Comparison of ENCODE assay signal across 19 mouse cellular contexts in the genomic region with DNA sequence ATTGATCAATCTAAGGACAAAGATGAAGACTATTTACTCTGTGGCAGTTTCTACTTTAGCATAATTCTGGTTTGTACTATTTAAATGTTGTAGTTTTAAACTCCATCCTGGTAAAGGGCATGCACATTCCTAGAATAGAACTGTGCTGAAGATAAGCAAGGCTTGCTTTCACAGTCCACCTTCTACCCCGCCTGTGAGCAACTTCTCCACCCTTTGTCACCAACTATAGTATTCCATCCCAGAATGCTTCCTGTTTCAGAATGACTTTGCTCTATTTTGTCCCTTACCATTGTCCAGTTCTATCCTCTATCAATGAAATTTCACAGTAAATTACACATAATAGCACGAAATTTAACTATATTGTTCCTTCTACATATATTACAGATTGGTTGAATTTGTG. TPM values are rescaled to one million over a fixed set of nuclear protein-coding genes. Genes with fewer than 3 reads are reported as not detected.
DNase-seq lines count a peak whose midpoint lies in the region; ATAC-seq and TF ChIP-seq lines count a peak whose summit lies in the region.
"Had no signal": no experiment of that assay in that cellular context is flagged by ENCODE, and none has a peak within 500 bp of the region (broad histone marks: within the 10 kb centered on the region; RNA-seq: fewer than 3 reads in every experiment).

No protein-coding gene starts in this region.

- no peak overlapping the region for H3K4me2 ChIP-seq in heart, embryonic 16.5 days (ENCODE audit: low read depth, low read length)
- H3K4me2 ChIP-seq in liver, postnatal 0 days (ENCODE audit: low read depth, low read length) = no peak overlapping the region
- H3K4me2 ChIP-seq in liver, embryonic 11.5 days = no peak overlapping the region
- H3K4me2 ChIP-seq in midbrain, postnatal 0 days (ENCODE audit: low read depth, low read length, poor library complexity, severe bottlenecking) = no peak overlapping the region
- H3K4me2 ChIP-seq: forebrain, embryonic 13.5 days; hindbrain, embryonic 15.5 days had no signal

- TF ChIP-seq POLR2A in heart, adult 2 months (IDR thresholded peaks at IDR 0.05; ENCODE audit: insufficient read depth, low read depth, low read length) = no peak

- H3K9me3 ChIP-seq in heart, embryonic 10.5 days = no peaks in the 10 kb centered on the region
- no peaks in the 10 kb centered on the region for H3K9me3 ChIP-seq in heart, embryonic 16.5 days (replicated peaks; ENCODE audit: control insufficient read depth, low read length)
- no peaks in the 10 kb centered on the region for H3K9me3 ChIP-seq in liver, postnatal 0 days (ENCODE audit: low read length)
- no peaks in the 10 kb centered on the region for H3K9me3 ChIP-seq in liver, embryonic 11.5 days (ENCODE audit: control insufficient read depth, low read length)
- H3K9me3 ChIP-seq in midbrain, postnatal 0 days (ENCODE audit: low read length) = no peaks in the 10 kb centered on the region
- H3K9me3 ChIP-seq: embryonic facial prominence, embryonic 10.5 days; forebrain, embryonic 13.5 days; hindbrain, embryonic 15.5 days had no signal

- no peaks in the 10 kb centered on the region for H3K4me1 ChIP-seq in heart, embryonic 10.5 days
- H3K4me1 ChIP-seq in heart, embryonic 16.5 days (ENCODE audit: control insufficient read depth, insufficient read depth, low read length) = no peaks in the 10 kb centered on the region
- no peaks in the 10 kb centered on the region for H3K4me1 ChIP-seq in heart, adult 2 months (ENCODE audit: control insufficient read depth, insufficient read depth, low read length)
- H3K4me1 ChIP-seq in liver, postnatal 0 days (ENCODE audit: insufficient read depth) = no peaks in the 10 kb centered on the region
- H3K4me1 ChIP-seq in liver, embryonic 11.5 days (replicated peaks; ENCODE audit: control insufficient read depth, insufficient read depth, low read length) = no peaks in the 10 kb centered on the region
- H3K4me1 ChIP-seq in midbrain, postnatal 0 days (ENCODE audit: insufficient read depth, low read length) = no peaks in the 10 kb centered on the region
- H3K4me1 ChIP-seq: embryonic facial prominence, embryonic 10.5 days; forebrain, embryonic 13.5 days; hindbrain, embryonic 15.5 days had no signal

- no peak overlapping the region for H3K4me3 ChIP-seq in heart, embryonic 10.5 days
- H3K4me3 ChIP-seq in heart, embryonic 16.5 days (ENCODE audit: low read length) = no peak overlapping the region
- no peak overlapping the region for H3K4me3 ChIP-seq in heart, adult 2 months
- H3K4me3 ChIP-seq in liver, postnatal 0 days (ENCODE audit: low read depth, low read length) = no peak overlapping the region
- no peak overlapping the region for H3K4me3 ChIP-seq in liver, embryonic 11.5 days (ENCODE audit: low read depth, low read length)
- no peak overlapping the region for H3K4me3 ChIP-seq in midbrain, postnatal 0 days (ENCODE audit: low read depth, low read length)
- H3K4me3 ChIP-seq: embryonic facial prominence, embryonic 10.5 days; forebrain, embryonic 13.5 days; hindbrain, embryonic 15.5 days had no signal

- 40% methylated on average over 2 of the region's 2 CpGs for WGBS in heart, embryonic 10.5 days
- 46% methylated on average over 2 of the region's 2 CpGs for WGBS in heart, embryonic 16.5 days
- 34% methylated on average over 2 of the region's 2 CpGs for WGBS in heart, adult 2 months
- WGBS in liver, postnatal 0 days (ENCODE audit: insufficient replicate concordance) = 49% methylated on average over 2 of the region's 2 CpGs
- WGBS in liver, embryonic 11.5 days = 40% methylated on average over 2 of the region's 2 CpGs
- 74% methylated on average over 2 of the region's 2 CpGs for WGBS in midbrain, postnatal 0 days

- TF ChIP-seq EP300 in heart, adult 2 months (IDR thresholded peaks at IDR 0.05; ENCODE audit: insufficient read depth, low read depth, low read length) = no peak
- no peak for TF ChIP-seq EP300 in liver, postnatal 0 days (IDR thresholded peaks at IDR 0.05; ENCODE audit: low read depth)

- DNase-seq in heart, embryonic 10.5 days (ENCODE audit: low spot score) = no peak
- DNase-seq in heart, adult 9 months (ENCODE audit: low spot score in 2 of 2) = no peak
- DNase-seq in heart, adult 2 months = no peak
- DNase-seq in liver, postnatal 0 days = no peak
- no peak for DNase-seq in liver, embryonic 11.5 days (ENCODE audit: low spot score)
- no peak for DNase-seq in midbrain, postnatal 0 days (ENCODE audit: low spot score)
- DNase-seq: adrenal gland, adult 2 months; adrenal gland, postnatal 25 days; cerebellum, adult 2 months; cerebellum, postnatal 10 days; forebrain, postnatal 0 days; gastrocnemius, postnatal 36 days; heart, adult 11 months; heart, postnatal 10 days had no signal

- no peak for TF ChIP-seq CTCF in heart, adult 2 months (IDR thresholded peaks at IDR 0.05)
- TF ChIP-seq CTCF in liver, postnatal 0 days (IDR thresholded peaks at IDR 0.05; ENCODE audit: low read depth) = no peak
- no peak for TF ChIP-seq CTCF in midbrain, postnatal 0 days (IDR thresholded peaks at IDR 0.05)

- H3K9ac ChIP-seq in heart, embryonic 16.5 days (ENCODE audit: low read length) = no peak overlapping the region
- no peak overlapping the region for H3K9ac ChIP-seq in heart, adult 2 months (ENCODE audit: low read depth, low read length)
- no peak overlapping the region for H3K9ac ChIP-seq in liver, postnatal 0 days (replicated peaks)
- no peak overlapping the region for H3K9ac ChIP-seq in liver, embryonic 11.5 days (ENCODE audit: low read depth, low read length)
- H3K9ac ChIP-seq in midbrain, postnatal 0 days (replicated peaks; ENCODE audit: low read length, poor library complexity, severe bottlenecking) = no peak overlapping the region
- H3K9ac ChIP-seq: forebrain, embryonic 13.5 days; forebrain, postnatal 0 days; hindbrain, embryonic 15.5 days had no signal

- no peaks in the 10 kb centered on the region for H3K27me3 ChIP-seq in heart, embryonic 10.5 days (ENCODE audit: insufficient read depth, poor library complexity, severe bottlenecking)
- no peaks in the 10 kb centered on the region for H3K27me3 ChIP-seq in heart, embryonic 16.5 days (ENCODE audit: control insufficient read depth, insufficient read depth, low read length)
- H3K27me3 ChIP-seq in heart, adult 2 months (ENCODE audit: control insufficient read depth, insufficient read depth, low read length) = no peaks in the 10 kb centered on the region
- no peaks in the 10 kb centered on the region for H3K27me3 ChIP-seq in liver, postnatal 0 days (ENCODE audit: insufficient read depth, low read length)
- H3K27me3 ChIP-seq in liver, embryonic 11.5 days (replicated peaks; ENCODE audit: control insufficient read depth, insufficient read depth, low read length) = no peaks in the 10 kb centered on the region
- no peaks in the 10 kb centered on the region for H3K27me3 ChIP-seq in midbrain, postnatal 0 days (ENCODE audit: insufficient read depth, low read length)
- H3K27me3 ChIP-seq: forebrain, embryonic 13.5 days; hindbrain, embryonic 15.5 days had no signal

- peak; percentile 55; the same call in 1 of the 2 replicates for ATAC-seq in heart, embryonic 16.5 days (replicated peaks; ENCODE audit: extremely low read depth, insufficient read depth, low FRiP score)
- ATAC-seq in liver, postnatal 0 days = peak; percentile 40; the same call in 1 of the 2 replicates
- ATAC-seq in liver, embryonic 11.5 days (replicated peaks; ENCODE audit: low FRiP score) = no peak
- no peak for ATAC-seq in midbrain, postnatal 0 days (ENCODE audit: low FRiP score)
- ATAC-seq: forebrain, embryonic 13.5 days; forebrain, postnatal 0 days; intestine, embryonic 16.5 days had no signal

- no peaks in the 10 kb centered on the region for H3K79me2 ChIP-seq in heart, adult 2 months (replicated peaks; ENCODE audit: control insufficient read depth, insufficient read depth, low read length)

- H3K36me3 ChIP-seq in heart, embryonic 10.5 days = no peaks in the 10 kb centered on the region
- no peaks in the 10 kb centered on the region for H3K36me3 ChIP-seq in heart, embryonic 16.5 days (ENCODE audit: control insufficient read depth, insufficient read depth)
- peaks cover 1% of the 10 kb centered on the region; the same call in 1 of the 2 replicates for H3K36me3 ChIP-seq in heart, adult 2 months (ENCODE audit: control insufficient read depth, insufficient read depth, low read length)
- no peaks in the 10 kb centered on the region for H3K36me3 ChIP-seq in liver, postnatal 0 days (replicated peaks; ENCODE audit: insufficient read depth, low read length)
- no peaks in the 10 kb centered on the region for H3K36me3 ChIP-seq in liver, embryonic 11.5 days (ENCODE audit: control insufficient read depth, insufficient read depth, low read length)
- H3K36me3 ChIP-seq in midbrain, postnatal 0 days (ENCODE audit: insufficient read depth, low read length) = no peaks in the 10 kb centered on the region
- H3K36me3 ChIP-seq: embryonic facial prominence, embryonic 10.5 days; hindbrain, embryonic 15.5 days had no signal

- H3K27ac ChIP-seq in heart, embryonic 10.5 days = peak overlapping the region; percentile 22; the same call in 1 of the 2 replicates
- H3K27ac ChIP-seq in heart, embryonic 16.5 days (ENCODE audit: low read length) = no peak overlapping the region
- no peak overlapping the region for H3K27ac ChIP-seq in heart, adult 2 months
- H3K27ac ChIP-seq in liver, postnatal 0 days (ENCODE audit: low read depth) = no peak overlapping the region
- no peak overlapping the region for H3K27ac ChIP-seq in liver, embryonic 11.5 days (ENCODE audit: low read depth, low read length)
- H3K27ac ChIP-seq in midbrain, postnatal 0 days (ENCODE audit: low read depth, low read length) = no peak overlapping the region
- H3K27ac ChIP-seq: embryonic facial prominence, embryonic 10.5 days; forebrain, embryonic 13.5 days; hindbrain, embryonic 15.5 days had no signal

- intact Hi-C loops in heart, adult 2 months (cut with DNase I) = no loop called here

RNA-seq across cellular contexts. Expression of a gene that starts 8.1 kb away (rescaled TPM):
- polyA plus RNA-seq in heart, embryonic 10.5 days (2016; fragmentation: Nextera tagmentation; extraction: Ambion mirVana) = 1.5 and 4.7 TPM in 2 replicates
- 24.9 and 30.0 TPM in 2 replicates for polyA plus RNA-seq in heart, embryonic 16.5 days (2015; fragmentation: Nextera tagmentation; extraction: Ambion mirVana)
- total RNA-seq in heart, adult 2 months (2021) = 100 to 1,000 TPM in 1 of 2 experiments, 10 to 100 TPM in 1; 98.3 to 112 TPM
- 27.6 and 63.7 TPM in 2 replicates for polyA plus RNA-seq in heart, adult 2 months (2012; rRNA removed)
- 118 and 119 TPM in 2 replicates for polyA plus RNA-seq in liver, postnatal 0 days (2015; fragmentation: Nextera tagmentation; extraction: Ambion mirVana)
- polyA plus RNA-seq in liver, embryonic 11.5 days (2014; fragmentation: Nextera tagmentation; extraction: Ambion mirVana) = 3.7 and 5.2 TPM in 2 replicates
- 22.0 and 27.8 TPM in 2 replicates for total RNA-seq in midbrain, postnatal 0 days (2014; rRNA removed)
- polyA plus RNA-seq in midbrain, postnatal 0 days (2015; fragmentation: Nextera tagmentation; extraction: Ambion mirVana) = 20.8 and 23.8 TPM in 2 replicates

Comparison
In these comparisons a context has a peak if more than half of its experiments do, and no peak if none do; other contexts are left out.
1. ATAC-seq: peak in heart, embryonic 16.5 days (single experiment) and liver, postnatal 0 days (single experiment); none in liver, embryonic 11.5 days (single experiment) and midbrain, postnatal 0 days (single experiment).